Comparison of ENCODE assay signal across 21 mouse cellular contexts in the genomic region with DNA sequence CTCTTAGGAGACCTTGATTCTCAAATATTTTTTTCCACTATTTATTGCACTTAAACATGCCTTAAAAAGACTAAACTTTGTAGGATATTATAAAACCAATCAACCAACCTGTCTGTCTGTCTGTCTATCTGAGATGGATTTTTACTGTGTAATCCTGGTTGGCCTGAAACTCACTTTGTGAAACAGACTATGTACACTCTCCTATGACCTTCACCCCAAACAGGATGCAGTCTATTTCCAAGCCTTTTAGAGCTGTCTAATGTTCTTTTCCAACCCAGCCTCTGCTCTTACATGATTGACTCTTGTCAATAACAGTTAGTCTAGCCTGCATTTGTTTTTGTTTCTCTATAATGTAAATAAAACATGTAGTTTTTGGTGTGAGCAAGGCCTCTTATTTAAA. TPM values are rescaled to one million over a fixed set of nuclear protein-coding genes. Genes with fewer than 3 reads are reported as not detected.
DNase-seq lines count a peak whose midpoint lies in the region; ATAC-seq and TF ChIP-seq lines count a peak whose summit lies in the region.
"Had no signal": no experiment of that assay in that cellular context is flagged by ENCODE, and none has a peak within 500 bp of the region (broad histone marks: within the 10 kb centered on the region; RNA-seq: fewer than 3 reads in every experiment).

No protein-coding gene starts in this region.

- H3K4me1 ChIP-seq in stomach, embryonic 15.5 days, result 0 out of 2 replicates have a peak, but pooled peaks cover 5% of the 10 kb centered on the region
- peaks cover 6% of the 10 kb centered on the region; the same call in 1 of the 2 replicates for H3K4me1 ChIP-seq in stomach, postnatal 0 days (replicated peaks; ENCODE audit: control insufficient read depth, insufficient read depth)
- H3K4me1 ChIP-seq in liver, postnatal 0 days (ENCODE audit: insufficient read depth), result peaks cover 19% of the 10 kb centered on the region
- H3K4me1 ChIP-seq in forebrain, postnatal 0 days (ENCODE audit: insufficient read depth), result no peaks in the 10 kb centered on the region
- H3K4me1 ChIP-seq: embryonic facial prominence, embryonic 15.5 days; forebrain, embryonic 12.5 days had no signal

- intact Hi-C loops in gastrocnemius, adult 2 months (cut with DNase I), result no loop called here

- H3K27ac ChIP-seq in gastrocnemius, adult 2 months, result peak overlapping the region; percentile 29
- 0 out of 2 replicates have a peak overlapping the region, but pooled peaks have one; percentile 8 for H3K27ac ChIP-seq in stomach, embryonic 15.5 days
- H3K27ac ChIP-seq in stomach, postnatal 0 days (replicated peaks), result no peak overlapping the region
- peak overlapping the region; percentile 78 for H3K27ac ChIP-seq in liver, postnatal 0 days (ENCODE audit: low read depth)
- no peak overlapping the region for H3K27ac ChIP-seq in forebrain, postnatal 0 days (ENCODE audit: low read depth, low read length)
- H3K27ac ChIP-seq: embryonic facial prominence, embryonic 15.5 days; forebrain, embryonic 12.5 days; heart, adult 2 months; heart, embryonic 15.5 days; hindbrain, embryonic 13.5 days; hindbrain, postnatal 0 days had no signal

- no peak for TF ChIP-seq CTCF in gastrocnemius, adult 2 months (IDR thresholded peaks at IDR 0.05)
- no peak for TF ChIP-seq CTCF in stomach, postnatal 0 days (IDR thresholded peaks at IDR 0.05; ENCODE audit: low read depth)
- TF ChIP-seq CTCF in liver, postnatal 0 days (IDR thresholded peaks at IDR 0.05; ENCODE audit: low read depth), result no peak
- no peak for TF ChIP-seq CTCF in forebrain, postnatal 0 days (IDR thresholded peaks at IDR 0.05; ENCODE audit: low read depth)

- no peaks in the 10 kb centered on the region for H3K27me3 ChIP-seq in stomach, embryonic 15.5 days (replicated peaks)
- no peaks in the 10 kb centered on the region for H3K27me3 ChIP-seq in stomach, postnatal 0 days (ENCODE audit: control insufficient read depth, insufficient read depth, low read length)
- H3K27me3 ChIP-seq in liver, postnatal 0 days (ENCODE audit: insufficient read depth, low read length), result no peaks in the 10 kb centered on the region
- no peaks in the 10 kb centered on the region for H3K27me3 ChIP-seq in forebrain, postnatal 0 days (ENCODE audit: insufficient read depth, low read length)
- H3K27me3 ChIP-seq: embryonic facial prominence, embryonic 15.5 days; forebrain, embryonic 12.5 days; heart, embryonic 15.5 days; hindbrain, embryonic 13.5 days had no signal

- no peak for DNase-seq in gastrocnemius, adult 2 months
- DNase-seq in gastrocnemius, postnatal 10 days, result no peak
- DNase-seq in stomach, postnatal 0 days (ENCODE audit: low spot score), result no peak
- no peak for DNase-seq in liver, postnatal 0 days
- no peak for DNase-seq in forebrain, postnatal 0 days
- no peak for DNase-seq in thymus, postnatal 14 days
- DNase-seq: adrenal gland, postnatal 10 days; cerebellum, adult 11 months; cerebellum, adult 8-10 months; cerebellum, postnatal 14 days; embryo, embryonic 11 days; heart, adult 2 months; heart, postnatal 14 days had no signal

- no peak overlapping the region for H3K9ac ChIP-seq in stomach, embryonic 15.5 days
- no peak overlapping the region for H3K9ac ChIP-seq in stomach, postnatal 0 days (ENCODE audit: low read length)
- H3K9ac ChIP-seq in liver, postnatal 0 days (replicated peaks), result no peak overlapping the region
- no peak overlapping the region for H3K9ac ChIP-seq in forebrain, postnatal 0 days
- H3K9ac ChIP-seq: embryonic facial prominence, embryonic 15.5 days; forebrain, embryonic 12.5 days; heart, embryonic 15.5 days; hindbrain, embryonic 13.5 days had no signal

- TF ChIP-seq EP300 in stomach, postnatal 0 days (optimal IDR thresholded peaks at IDR 0.05), result no peak
- TF ChIP-seq EP300 in liver, postnatal 0 days (IDR thresholded peaks at IDR 0.05; ENCODE audit: low read depth), result no peak

- no peaks in the 10 kb centered on the region for H3K9me3 ChIP-seq in stomach, embryonic 15.5 days
- H3K9me3 ChIP-seq in stomach, postnatal 0 days (ENCODE audit: control insufficient read depth, low read length), result no peaks in the 10 kb centered on the region
- H3K9me3 ChIP-seq in liver, postnatal 0 days (ENCODE audit: low read length), result no peaks in the 10 kb centered on the region
- no peaks in the 10 kb centered on the region for H3K9me3 ChIP-seq in forebrain, postnatal 0 days (ENCODE audit: low read length)
- H3K9me3 ChIP-seq: embryonic facial prominence, embryonic 15.5 days; forebrain, embryonic 12.5 days; heart, embryonic 15.5 days; hindbrain, embryonic 13.5 days had no signal

- H3K36me3 ChIP-seq in stomach, embryonic 15.5 days, result no peaks in the 10 kb centered on the region
- no peaks in the 10 kb centered on the region for H3K36me3 ChIP-seq in stomach, postnatal 0 days (ENCODE audit: control insufficient read depth, insufficient read depth, low read length)
- peaks cover 3% of the 10 kb centered on the region; the same call in 1 of the 2 replicates for H3K36me3 ChIP-seq in liver, postnatal 0 days (replicated peaks; ENCODE audit: insufficient read depth, low read length)
- no peaks in the 10 kb centered on the region for H3K36me3 ChIP-seq in forebrain, postnatal 0 days (ENCODE audit: insufficient read depth)
- H3K36me3 ChIP-seq: embryonic facial prominence, embryonic 15.5 days; heart, embryonic 15.5 days had no signal

- no peak for ATAC-seq in stomach, embryonic 15.5 days (ENCODE audit: insufficient read depth, low FRiP score, low read depth)
- ATAC-seq in stomach, postnatal 0 days (ENCODE audit: low FRiP score, low TSS enrichment), result no peak
- peak; percentile 64 for ATAC-seq in liver, postnatal 0 days
- no peak for ATAC-seq in forebrain, postnatal 0 days
- ATAC-seq: forebrain, embryonic 16.5 days; hindbrain, postnatal 0 days had no signal

- no peak overlapping the region for H3K4me3 ChIP-seq in gastrocnemius, adult 2 months
- H3K4me3 ChIP-seq in stomach, embryonic 15.5 days (replicated peaks), result no peak overlapping the region
- no peak overlapping the region for H3K4me3 ChIP-seq in stomach, postnatal 0 days (ENCODE audit: low read depth, low read length)
- no peak overlapping the region for H3K4me3 ChIP-seq in liver, postnatal 0 days (ENCODE audit: low read depth, low read length)
- H3K4me3 ChIP-seq in forebrain, postnatal 0 days (ENCODE audit: low read depth, low read length), result no peak overlapping the region
- H3K4me3 ChIP-seq: embryonic facial prominence, embryonic 15.5 days; forebrain, embryonic 12.5 days; heart, adult 2 months; heart, embryonic 15.5 days; hindbrain, embryonic 13.5 days had no signal

- H3K4me2 ChIP-seq in stomach, embryonic 15.5 days, result no peak overlapping the region
- H3K4me2 ChIP-seq in stomach, postnatal 0 days (replicated peaks; ENCODE audit: low read depth), result no peak overlapping the region
- H3K4me2 ChIP-seq in liver, postnatal 0 days (ENCODE audit: low read depth, low read length), result 0 out of 2 replicates have a peak overlapping the region, but pooled peaks have one; percentile 28
- no peak overlapping the region for H3K4me2 ChIP-seq in forebrain, postnatal 0 days (ENCODE audit: low read depth)
- H3K4me2 ChIP-seq: embryonic facial prominence, embryonic 15.5 days; forebrain, embryonic 12.5 days; heart, embryonic 11.5 days; heart, embryonic 15.5 days; hindbrain, embryonic 13.5 days had no signal

RNA-seq across cellular contexts. Expression of gene Lcor, which starts 13.6 kb away (rescaled TPM):
- 10 to 100 TPM; 13.0 to 18.9 TPM for total RNA-seq in gastrocnemius, adult 2 months (2021)
- 10 to 100 TPM; 14.9 to 20.0 TPM for total RNA-seq in gastrocnemius, postnatal 10 days (2021)
- polyA plus RNA-seq in stomach, embryonic 15.5 days (2015; fragmentation: Nextera tagmentation; extraction: Ambion mirVana), result 19.4 and 22.9 TPM in 2 replicates
- polyA plus RNA-seq in stomach, postnatal 0 days (2015; fragmentation: Nextera tagmentation; extraction: Ambion mirVana), result 12.9 TPM in 2 replicates
- 7.9 and 9.0 TPM in 2 replicates for polyA plus RNA-seq in liver, postnatal 0 days (2015; fragmentation: Nextera tagmentation; extraction: Ambion mirVana)
- total RNA-seq in forebrain, postnatal 0 days (2014; rRNA removed), result 16.6 and 21.7 TPM in 2 replicates
- polyA plus RNA-seq in forebrain, postnatal 0 days (2015; fragmentation: Nextera tagmentation; extraction: Ambion mirVana), result 7.5 and 12.2 TPM in 2 replicates

Comparison
In these comparisons a context has a peak if more than half of its experiments do, and no peak if none do; other contexts are left out.
1. H3K27ac ChIP-seq: peak in gastrocnemius, adult 2 months (single experiment), stomach, embryonic 15.5 days (single experiment) and liver, postnatal 0 days (single experiment); none in stomach, postnatal 0 days (single experiment) and forebrain, postnatal 0 days (single experiment).